Mouse (Mus musculus) heart, adult 2 months (tissue): ENCODE results near the gene Cox7b.

Experiments
- CTCF ChIP-seq: fragments of 200-600 bp; IDR thresholded peaks from 2 replicates; pipeline ENCODE4 v1.8.1; 2022; ENCODE audit warnings: antibody characterized with exemption, mild to moderate bottlenecking, moderate library complexity
- EP300 ChIP-seq: fragments of 200-500 bp; IDR thresholded peaks from 2 replicates; pipeline ENCODE4 v1.6.1; 2011; ENCODE audit warnings: low read depth, low read length, control low read depth; ENCODE audit not compliant: insufficient read depth

- TF ChIP-seq EP300 (no peak), CTCF (no peak)
Observed at GRCm38 (mm10) chrX:106001605-106002004, 13.9 kb upstream of the Cox7b start.
